Mouse (Mus musculus) c-Kit-positive CD71-negative TER-119-negative erythroid progenitor cells, embryonic 14.5 days (primary cell): ENCODE results near the gene Mug1.
"Not testable (repeated sequence)": the region's sequence is repeated elsewhere in the genome, so short reads cannot be mapped to it uniquely, and the experiment has no call there.

Source experiments
- DNase-seq: peaks from one replicate; pipeline ENCODE4 v3.0.0-alpha.2; 2013; ENCODE audit warnings: low read depth

Mug1 gene

DNA sequence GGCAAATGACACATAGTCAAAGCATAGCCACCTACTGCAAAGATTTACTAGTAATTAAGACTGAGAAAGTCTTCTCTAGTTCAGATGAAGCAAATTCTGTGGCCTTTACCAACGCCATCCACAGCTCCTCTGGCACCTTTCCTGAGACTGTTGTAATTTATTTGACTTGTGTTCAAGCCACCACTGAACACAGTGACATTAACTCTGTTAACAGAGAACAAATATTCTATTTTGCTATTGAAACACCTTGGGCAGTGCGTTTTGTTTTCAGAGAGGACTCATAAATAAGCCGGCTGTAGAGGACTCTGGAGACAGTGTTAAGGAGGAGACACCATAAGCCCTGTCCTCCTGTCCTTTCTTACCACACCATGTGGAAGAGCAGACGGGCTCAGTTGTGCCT lies at the start of gene Mug1:
Gene Mug1, plus strand, starts transcription at position 271 of the 400 bp plus-strand sequence.
- DNase-seq = not testable (repeated sequence)

DNA sequence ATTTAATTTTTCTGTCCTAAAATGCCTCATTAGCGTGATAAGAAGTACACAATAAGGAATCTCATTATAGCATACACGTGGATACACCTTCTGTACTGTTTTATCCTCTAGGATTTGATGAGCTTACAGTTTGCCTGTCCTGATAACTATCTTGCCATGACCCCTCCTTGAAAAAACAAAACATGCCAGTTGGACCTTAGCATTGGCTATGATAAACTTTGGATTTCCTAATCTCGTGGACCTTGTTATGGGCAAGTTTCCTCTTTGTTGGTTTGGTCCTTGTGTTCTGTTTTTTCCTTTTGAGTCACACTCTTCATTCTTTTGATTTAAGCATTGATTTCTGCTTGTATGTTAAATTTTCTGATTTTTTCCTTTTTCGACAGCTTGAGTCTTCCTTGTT lies 10.3 kb upstream of the Mug1 start:
- DNase-seq = no peak

GRCm38 (mm10) chr6:121836361-121836760 lies 2.0 kb upstream of the Mug1 start:
- DNase-seq = no peak

- DNase-seq = no peak
Measured at GRCm38 (mm10) chr6:121848378-121848777, 10.0 kb downstream of the Mug1 start.
